Mouse (Mus musculus) hindbrain, postnatal 0 days (tissue): Measurements from ENCODE around the gene Fkbp6. TPM values are rescaled to one million over a fixed set of nuclear protein-coding genes. Genes with fewer than 3 reads are reported as not detected.
A peak's percentile ranks its signal among the peaks of the same experiment; 100 is the strongest.

Experiments
- ATAC-seq: fragments of 200-750 bp; cut with Nextera tagmentation; 2 replicates; pipeline ENCODE4 v1.8.0; 2017; ENCODE audit warnings: mild to moderate bottlenecking, moderate TSS enrichment, moderate library complexity
- DNase-seq: peaks from one replicate; pipeline ENCODE4 v3.0.0-alpha.2; 2015; ENCODE audit warnings: low spot score
- H3K27ac ChIP-seq: fragments of 300-500 bp; sonication (generic); 2 replicates; pipeline ENCODE4 v1.5.1; 2014; ENCODE audit warnings: mild to moderate bottlenecking
- H3K27me3 ChIP-seq: fragments of 300-500 bp; sonication (generic); 2 replicates; pipeline ENCODE4 v1.6.1; 2014; ENCODE audit warnings: low read length, mixed read lengths; ENCODE audit not compliant: insufficient read depth
- H3K36me3 ChIP-seq: fragments of 300-500 bp; sonication (generic); 2 replicates; pipeline ENCODE4 v1.6.1; 2014; ENCODE audit warnings: low read length, mixed read lengths; ENCODE audit not compliant: insufficient read depth
- H3K4me1 ChIP-seq: fragments of 300-500 bp; sonication (generic); 2 replicates; pipeline ENCODE4 v1.6.1; 2014; ENCODE audit warnings: antibody characterized with exemption, low read length, mixed read lengths; ENCODE audit not compliant: insufficient read depth
- H3K4me2 ChIP-seq: fragments of 300-500 bp; sonication (generic); 2 replicates; pipeline ENCODE4 v1.6.1; 2014; ENCODE audit warnings: low read depth, mild to moderate bottlenecking, low read length, moderate library complexity, mixed read lengths
- H3K4me3 ChIP-seq: fragments of 300-500 bp; sonication (generic); 2 replicates; pipeline ENCODE4 v1.5.1; 2014; ENCODE audit warnings: low read length
- H3K9ac ChIP-seq: fragments of 300-500 bp; sonication (generic); replicated peaks from 2 replicates; pipeline ENCODE4 v1.6.1; 2014; ENCODE audit warnings: mild to moderate bottlenecking, low read length, moderate library complexity, mixed read lengths
- H3K9me3 ChIP-seq: fragments of 300-500 bp; sonication (generic); 2 replicates; pipeline ENCODE4 v1.6.1; 2016; ENCODE audit warnings: low read length, mixed read lengths
- CTCF ChIP-seq: IDR thresholded peaks from 2 replicates; pipeline ENCODE4 v1.5.1; 2016; ENCODE audit warnings: antibody characterized with exemption, control low read depth, low read depth
- WGBS: fragments of 180-500 bp; shearing (Covaris S2); extraction: QIAGEN DNeasy Blood & Tissue Kit; methylation state at CpG from one replicate; pipeline ENCODE4 v1.1.7; 2014; 5-methylcytosine and 5-hydroxymethylcytosine counted together
- microRNA-seq, 2 experiments: library from miRNA; unstranded; fragments of <30 nt; microRNA quantifications; one replicate each; pipeline ENCODE4; 2016
- polyA plus RNA-seq: library from polyadenylated mRNA; unstranded; fragments of >200 nt; fragmentation: Nextera tagmentation; extraction: Ambion mirVana; gene quantifications from 2 replicates; pipeline ENCODE4 v1.2.1, GENCODE M21; 2015
- total RNA-seq: library from RNA; depleted of rRNA; stranded (reverse); fragments of >200 nt; gene quantifications from 2 replicates; pipeline ENCODE4 v1.2.3, GENCODE M21; 2014; rRNA removed

The Fkbp6 gene
- total and polyA plus RNA-seq, 2 experiments from 2014 or later, result 0.29 TPM; not detected in 1

DNA sequence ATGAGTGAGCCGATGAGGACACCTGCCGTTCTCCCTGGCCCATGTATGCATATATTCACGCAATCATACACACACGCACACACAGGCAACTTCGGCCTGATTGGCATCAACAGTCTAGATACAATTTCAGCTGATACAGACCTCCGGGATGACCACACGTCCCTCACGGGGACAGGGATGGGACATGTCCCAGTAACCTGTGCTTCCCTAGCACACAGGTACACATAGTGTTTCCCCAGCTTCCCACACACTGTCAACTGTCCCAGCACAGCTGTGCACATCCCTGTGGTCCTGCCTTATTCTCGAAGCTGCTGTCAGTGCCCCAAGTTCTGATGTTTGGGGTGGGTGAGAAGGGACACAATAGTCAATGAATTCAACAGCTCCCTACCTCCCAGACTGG is 102.5 kb downstream of the Fkbp6 start:
- H3K36me3 ChIP-seq, result peaks cover 35% of the 10 kb centered on the region
- peaks cover 9% of the 10 kb centered on the region for H3K4me1 ChIP-seq
- ATAC-seq, result no peak
- H3K27me3 ChIP-seq, result no peaks in the 10 kb centered on the region
- no peak overlapping the region for H3K27ac ChIP-seq
- no peaks in the 10 kb centered on the region for H3K9me3 ChIP-seq
- DNase-seq, result no peak
- H3K4me2 ChIP-seq, result peak overlapping the region; percentile 93
- H3K4me3 ChIP-seq, result peak overlapping the region; percentile 7; the same call in 1 of the 2 replicates
- TF ChIP-seq CTCF, result no peak
- 49% methylated on average over 9 of the region's 9 CpGs for WGBS
- H3K9ac ChIP-seq, result no peak overlapping the region

- Histone ChIP-seq H3K27ac (no peak overlapping the region), H3K36me3 (peaks cover 43% of the 10 kb centered on the region), H3K4me2 (no peak overlapping the region), H3K4me3 (no peak overlapping the region), H3K9ac (no peak overlapping the region), H3K9me3 (no peaks in the 10 kb centered on the region), H3K27me3 (no peaks in the 10 kb centered on the region), H3K4me1 (peaks cover 9% of the 10 kb centered on the region)
- ATAC-seq (no peak), DNase-seq (no peak)
- TF ChIP-seq CTCF, result no peak
- 51% methylated on average over 4 of the region's 4 CpGs for WGBS
These were observed 103.3 kb downstream of the Fkbp6 start for GRCm38 (mm10) chr5:135246531-135246930.

- H3K9me3 ChIP-seq, result no peaks in the 10 kb centered on the region
- H3K27ac ChIP-seq, result no peak overlapping the region
- no peak overlapping the region for H3K9ac ChIP-seq
- H3K4me2 ChIP-seq, result no peak overlapping the region
- peaks cover 69% of the 10 kb centered on the region for H3K36me3 ChIP-seq
- no peak for DNase-seq
- H3K4me1 ChIP-seq, result no peaks in the 10 kb centered on the region
- 87% methylated on average over 1 of the region's 1 CpGs for WGBS
- no peak overlapping the region for H3K4me3 ChIP-seq
- no peak for TF ChIP-seq CTCF
- no peaks in the 10 kb centered on the region for H3K27me3 ChIP-seq
- no peak for ATAC-seq
These were observed 106.7 kb downstream of the Fkbp6 start for GRCm38 (mm10) chr5:135243166-135243565.

DNA sequence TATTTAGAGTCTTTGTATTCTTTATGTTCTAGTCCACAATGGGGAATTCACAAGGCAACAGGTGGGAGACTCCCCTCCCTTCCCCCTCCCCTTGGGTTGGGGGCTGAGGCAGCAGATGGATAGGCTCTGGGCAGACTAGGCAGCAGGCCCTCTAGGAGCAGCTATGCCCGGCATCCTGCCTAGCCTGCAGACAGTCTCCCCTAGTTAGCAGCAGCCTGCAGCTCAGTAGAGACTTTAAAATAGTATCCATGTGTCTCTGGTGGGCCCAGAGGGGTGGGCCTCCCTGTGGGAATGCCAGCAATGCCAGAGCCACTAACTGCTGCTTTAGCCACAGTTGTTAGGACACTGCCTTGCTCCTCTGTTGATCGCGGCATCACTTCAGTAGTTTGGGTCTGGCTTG is 107.2 kb downstream of the Fkbp6 start:
- no peak overlapping the region for H3K9ac ChIP-seq
- H3K4me1 ChIP-seq, result no peaks in the 10 kb centered on the region
- H3K9me3 ChIP-seq, result no peaks in the 10 kb centered on the region
- TF ChIP-seq CTCF, result no peak
- no peak for DNase-seq
- ATAC-seq, result no peak
- H3K4me2 ChIP-seq, result no peak overlapping the region
- no peak overlapping the region for H3K4me3 ChIP-seq
- 65% methylated on average over 3 of the region's 3 CpGs for WGBS
- no peak overlapping the region for H3K27ac ChIP-seq
- H3K27me3 ChIP-seq, result no peaks in the 10 kb centered on the region
- peaks cover 74% of the 10 kb centered on the region for H3K36me3 ChIP-seq

DNA sequence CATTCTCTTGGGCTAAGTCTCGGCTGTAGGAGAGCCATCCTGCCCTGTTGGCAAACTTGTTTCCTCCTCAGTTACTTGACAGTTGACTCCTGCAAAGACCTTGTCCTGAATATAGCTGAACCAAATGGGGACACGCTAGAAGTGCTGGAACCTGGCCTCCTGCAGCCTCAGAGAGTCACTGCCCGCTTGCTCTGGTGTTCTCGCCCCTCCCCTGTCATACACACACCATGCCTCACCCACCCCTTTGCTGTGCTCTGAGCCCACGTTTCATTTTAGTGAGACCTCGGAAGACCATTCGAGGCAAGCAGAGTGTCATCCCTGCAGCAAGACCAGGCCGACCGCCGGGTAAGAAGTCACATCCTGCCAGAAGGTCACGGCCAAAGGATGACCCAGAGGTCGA is 107.7 kb downstream of the Fkbp6 start:
- Histone ChIP-seq H3K27ac (no peak overlapping the region), H3K9me3 (no peaks in the 10 kb centered on the region), H3K4me3 (no peak overlapping the region), H3K4me2 (no peak overlapping the region), H3K36me3 (peaks cover 79% of the 10 kb centered on the region), H3K9ac (no peak overlapping the region), H3K4me1 (no peaks in the 10 kb centered on the region), H3K27me3 (no peaks in the 10 kb centered on the region)
- DNase-seq (no peak), ATAC-seq (no peak)
- 75% methylated on average over 12 of the region's 12 CpGs for WGBS
- TF ChIP-seq CTCF, result no peak

Small RNA genes within 50 kb of the gene (microRNA-seq; reads per million reads assigned to microRNA genes)
- gene Mir7033, result 0.71 to 1.8 reads per million in 2 experiments

Other genes starting within 250 kb of the Fkbp6 start
- 36.9 and 43.7 TPM in 2 replicates for gene Tbl2, start 200.4 kb downstream of the Fkbp6 start, total RNA-seq
- gene Tbl2, start 200.4 kb downstream of the Fkbp6 start, polyA plus RNA-seq, result 10.7 and 12.3 TPM in 2 replicates
- gene Bcl7b, start 181.8 kb downstream of the Fkbp6 start, total RNA-seq, result 13.7 and 18.5 TPM in 2 replicates
- 32.5 and 36.4 TPM in 2 replicates for gene Bcl7b, start 181.8 kb downstream of the Fkbp6 start, polyA plus RNA-seq
- 35.5 and 42.9 TPM in 2 replicates for gene Baz1b, start 162.8 kb downstream of the Fkbp6 start, total RNA-seq
- gene Baz1b, start 162.8 kb downstream of the Fkbp6 start, polyA plus RNA-seq, result 15.8 and 16.7 TPM in 2 replicates
- gene Fzd9, start 98.8 kb downstream of the Fkbp6 start, total RNA-seq, result 35.1 and 49.8 TPM in 2 replicates
- 18.0 TPM in 2 replicates for gene Fzd9, start 98.8 kb downstream of the Fkbp6 start, polyA plus RNA-seq
- not detected in 2 replicates for gene Trim50, start 3.3 kb upstream of the Fkbp6 start, total RNA-seq
- gene Trim50, start 3.3 kb upstream of the Fkbp6 start, polyA plus RNA-seq, result 0.08 TPM in 1 of 2 replicates, not detected in the other
- 17.8 and 22.7 TPM in 2 replicates for gene Nsun5, start 19.9 kb upstream of the Fkbp6 start, total RNA-seq
- gene Nsun5, start 19.9 kb upstream of the Fkbp6 start, polyA plus RNA-seq, result 18.1 and 19.1 TPM in 2 replicates
- gene Pom121, start 44.5 kb upstream of the Fkbp6 start, total RNA-seq, result 11.2 and 14.3 TPM in 2 replicates
- gene Pom121, start 44.5 kb upstream of the Fkbp6 start, polyA plus RNA-seq, result 7.5 TPM in 2 replicates
- gene Hip1, start 195.1 kb upstream of the Fkbp6 start, total RNA-seq, result 103 and 110 TPM in 2 replicates
- 26.9 and 28.3 TPM in 2 replicates for gene Hip1, start 195.1 kb upstream of the Fkbp6 start, polyA plus RNA-seq
- not detected in 2 replicates for gene Ccl26, start 213.5 kb upstream of the Fkbp6 start, total RNA-seq
- not detected in 2 replicates for gene Ccl26, start 213.5 kb upstream of the Fkbp6 start, polyA plus RNA-seq
- gene Ccl24, start 223.0 kb upstream of the Fkbp6 start, total RNA-seq, result 0.26 TPM in 1 of 2 replicates, not detected in the other
- 1.9 and 2.5 TPM in 2 replicates for gene Ccl24, start 223.0 kb upstream of the Fkbp6 start, polyA plus RNA-seq